23 mouse cellular contexts compared by ENCODE assay signal in genomic region chr11:46443979-46444378, GRCm38 (mm10). TPM values are rescaled to one million over a fixed set of nuclear protein-coding genes. Genes with fewer than 3 reads are reported as not detected.
DNase-seq lines count a peak whose midpoint lies in the region; ATAC-seq and TF ChIP-seq lines count a peak whose summit lies in the region.
"Had no signal": no experiment of that assay in that cellular context is flagged by ENCODE, and none has a peak within 500 bp of the region (broad histone marks: within the 10 kb centered on the region; RNA-seq: fewer than 3 reads in every experiment).

No protein-coding gene starts in this region.

- TF ChIP-seq RAD21 in MEL (IDR thresholded peaks at IDR 0.05; ENCODE audit: low read depth, low read length) = no peak

- no peaks in the 10 kb centered on the region for H3K9me3 ChIP-seq in hindbrain, embryonic 14.5 days (ENCODE audit: control insufficient read depth, low read length)
- H3K9me3 ChIP-seq in hindbrain, embryonic 16.5 days (ENCODE audit: control insufficient read depth, low read length) = no peaks in the 10 kb centered on the region
- H3K9me3 ChIP-seq in MEL (replicated peaks; ENCODE audit: insufficient read depth, low read length) = no peaks in the 10 kb centered on the region
- H3K9me3 ChIP-seq: G1E had no signal

- 94% methylated on average over 5 of the region's 5 CpGs for WGBS in hindbrain, embryonic 14.5 days
- WGBS in hindbrain, embryonic 16.5 days = 93% methylated on average over 5 of the region's 5 CpGs

- H3K27me3 ChIP-seq in hindbrain, embryonic 14.5 days (ENCODE audit: control insufficient read depth, insufficient read depth, low read length) = no peaks in the 10 kb centered on the region
- H3K27me3 ChIP-seq in hindbrain, embryonic 16.5 days (replicated peaks; ENCODE audit: control insufficient read depth, insufficient read depth, low read length) = no peaks in the 10 kb centered on the region
- no peaks in the 10 kb centered on the region for H3K27me3 ChIP-seq in MEL (ENCODE audit: control insufficient read depth in 1 of 2, insufficient read depth in 2 of 2, low read length in 2 of 2)
- H3K27me3 ChIP-seq: CH12.LX, Patski had no signal

- TF ChIP-seq POLR2A in MEL (IDR thresholded peaks at IDR 0.05; ENCODE audit: control insufficient read depth in 1 of 2, insufficient read depth in 1 of 2, low read depth in 1 of 2, low read length in 2 of 2, poor library complexity in 1 of 2) = no peak

- no peak for TF ChIP-seq CTCF in MEL (IDR thresholded peaks at IDR 0.05 in 2 of 3, conservative IDR thresholded peaks at IDR 0.05 in 1 of 3; ENCODE audit: control insufficient read depth in 1 of 3, insufficient read depth in 1 of 3, low read depth in 2 of 3, low read length in 3 of 3, poor library complexity in 1 of 3, severe bottlenecking in 1 of 3)

- H3K79me2 ChIP-seq in MEL (ENCODE audit: control insufficient read depth, insufficient read depth, low read length, poor library complexity) = peaks cover 21% of the 10 kb centered on the region

- DNase-seq in hindbrain, embryonic 14.5 days (ENCODE audit: low spot score) = peak; percentile 13
- peak; percentile 53 for DNase-seq in MEL (ENCODE audit: low read depth, low spot score)
- no peak for DNase-seq in heart, adult 18-20 months
- DNase-seq: adrenal gland, adult 2 months; adrenal gland, adult 8-10 months; adrenal gland, postnatal 10 days; adrenal gland, postnatal 14 days; adrenal gland, postnatal 25 days; adrenal gland, postnatal 36 days; B cell, adult 2 months; cerebellum, adult 11 months; cerebellum, adult 11-12 months; cerebellum, adult 18-20 months; cerebellum, adult 2 months had no signal

- peaks cover 38% of the 10 kb centered on the region for H3K36me3 ChIP-seq in hindbrain, embryonic 14.5 days (replicated peaks; ENCODE audit: control insufficient read depth, insufficient read depth)
- H3K36me3 ChIP-seq in hindbrain, embryonic 16.5 days (ENCODE audit: control insufficient read depth, insufficient read depth, low read length) = peaks cover 11% of the 10 kb centered on the region
- H3K36me3 ChIP-seq in MEL (ENCODE audit: control insufficient read depth in 1 of 2, insufficient read depth in 2 of 2, low read length in 2 of 2) = peaks cover 11 to 64% of the 10 kb centered on the region in 2 experiments

- no peak for ATAC-seq in hindbrain, embryonic 14.5 days (ENCODE audit: low FRiP score)
- no peak for ATAC-seq in hindbrain, embryonic 16.5 days
- ATAC-seq: activated CD4-positive, CD25-positive, alpha-beta regulatory T cell, adult 4 months; Patski had no signal

- no peaks in the 10 kb centered on the region for H3K4me1 ChIP-seq in hindbrain, embryonic 14.5 days (replicated peaks; ENCODE audit: control insufficient read depth, insufficient read depth, low read length)
- peaks cover under 1% of the 10 kb centered on the region; the same call in 1 of the 2 replicates for H3K4me1 ChIP-seq in hindbrain, embryonic 16.5 days (ENCODE audit: control insufficient read depth, insufficient read depth, low read depth, low read length)
- peaks cover 38 to 64% of the 10 kb centered on the region in 2 experiments for H3K4me1 ChIP-seq in MEL (ENCODE audit: control insufficient read depth in 1 of 2, insufficient read depth in 2 of 2, low read length in 2 of 2)

- peak; percentile 46; a peak in 3 of 4 replicates for TF ChIP-seq EP300 in MEL (IDR thresholded peaks at IDR 0.05; ENCODE audit: low read depth in 1 of 2, low read length in 2 of 2)

- no peak overlapping the region for H3K27ac ChIP-seq in hindbrain, embryonic 14.5 days
- no peak overlapping the region for H3K27ac ChIP-seq in hindbrain, embryonic 16.5 days (ENCODE audit: low read depth, low read length)
- H3K27ac ChIP-seq in MEL (ENCODE audit: control insufficient read depth, low read depth, low read length) = peak overlapping the region; percentile 2; the same call in 1 of the 2 replicates

- no peak overlapping the region for H3K4me3 ChIP-seq in hindbrain, embryonic 14.5 days (replicated peaks; ENCODE audit: low read length)
- no peak overlapping the region for H3K4me3 ChIP-seq in hindbrain, embryonic 16.5 days (ENCODE audit: low read length)
- H3K4me3 ChIP-seq in MEL (ENCODE audit: control insufficient read depth in 1 of 2, insufficient read depth in 1 of 2, low read depth in 2 of 2, low read length in 2 of 2) = peak overlapping the region in 1 of 2 experiments; percentile 33; a peak in 2 of 4 replicates

- H3K9ac ChIP-seq in hindbrain, embryonic 14.5 days = no peak overlapping the region
- H3K9ac ChIP-seq in hindbrain, embryonic 16.5 days (ENCODE audit: low read depth, low read length) = no peak overlapping the region
- H3K9ac ChIP-seq in MEL (ENCODE audit: control insufficient read depth, low read depth, low read length, poor library complexity, severe bottlenecking) = peak overlapping the region; percentile 7; the same call in 1 of the 2 replicates

- H3K4me2 ChIP-seq in hindbrain, embryonic 14.5 days (replicated peaks) = no peak overlapping the region
- H3K4me2 ChIP-seq in hindbrain, embryonic 16.5 days (ENCODE audit: low read length) = no peak overlapping the region

TF ChIP-seq in MEL, 35 proteins besides CTCF, POLR2A, EP300 and RAD21 (continues in another document):
- TF ChIP-seq BHLHE40 (IDR thresholded peaks at IDR 0.05; ENCODE audit: borderline replicate concordance, low read depth, low read length) (no peak), NRF1 (IDR thresholded peaks at IDR 0.05; ENCODE audit: insufficient read depth, low read depth, low read length, poor library complexity, severe bottlenecking) (no peak), GATA1 (IDR thresholded peaks at IDR 0.05; ENCODE audit: low read depth, low read length) (no peak; the same call in 1 of the 2 replicates), TCF12 (IDR thresholded peaks at IDR 0.05; ENCODE audit: low read depth, low read length) (peak; percentile 38; the same call in 1 of the 2 replicates), ZMIZ1 (IDR thresholded peaks at IDR 0.05; ENCODE audit: low read depth, low read length) (peak; percentile 62), USF2 (IDR thresholded peaks at IDR 0.05; ENCODE audit: borderline replicate concordance in 1 of 2, insufficient read depth in 1 of 2, low read depth in 1 of 2, low read length in 2 of 2) (no peak), MAX (IDR thresholded peaks at IDR 0.05; ENCODE audit: low read length) (no peak), MXI1 (IDR thresholded peaks at IDR 0.05; ENCODE audit: low read depth, low read length) (peak; percentile 40; the same call in 1 of the 2 replicates), ELF1 (IDR thresholded peaks at IDR 0.05; ENCODE audit: low read depth, low read length) (no peak), SMC3 (IDR thresholded peaks at IDR 0.05; ENCODE audit: low read depth, low read length) (no peak), HCFC1 (IDR thresholded peaks at IDR 0.05; ENCODE audit: low read depth, low read length) (no peak), MAZ (IDR thresholded peaks at IDR 0.05; ENCODE audit: low read depth, low read length) (no peak), MEF2A (IDR thresholded peaks at IDR 0.05; ENCODE audit: extremely low read depth, insufficient replicate concordance, low read depth, low read length, poor library complexity, severe bottlenecking) (0 out of 2 replicates have a peak, but pooled peaks have one; percentile 25), TBP (IDR thresholded peaks at IDR 0.05; ENCODE audit: low read depth, low read length) (no peak), ZKSCAN1 (IDR thresholded peaks at IDR 0.05; ENCODE audit: low read depth, low read length) (no peak; the same call in 1 of the 2 replicates), MYC (IDR thresholded peaks at IDR 0.05; ENCODE audit: low read depth, low read length) (no peak), CHD2 (IDR thresholded peaks at IDR 0.05; ENCODE audit: low read length) (no peak), MAFK (IDR thresholded peaks at IDR 0.05; ENCODE audit: borderline replicate concordance, low read depth, low read length) (no peak), TAL1 (IDR thresholded peaks at IDR 0.05; ENCODE audit: low read length) (no peak), USF1 (IDR thresholded peaks at IDR 0.05; ENCODE audit: low read depth, low read length) (no peak), GABPA (IDR thresholded peaks at IDR 0.05; ENCODE audit: low read depth, low read length) (no peak), UBTF (IDR thresholded peaks at IDR 0.05; ENCODE audit: borderline replicate concordance, insufficient read depth, low read depth, low read length) (no peak)

RNA-seq across cellular contexts. Expression of gene Med7, which starts 7.3 kb away (rescaled TPM):
- polyA plus RNA-seq in hindbrain, embryonic 14.5 days (2014; fragmentation: Nextera tagmentation; extraction: Ambion mirVana) = 67.2 and 74.2 TPM in 2 replicates
- 59.2 and 59.8 TPM in 2 replicates for polyA plus RNA-seq in hindbrain, embryonic 16.5 days (2015; fragmentation: Nextera tagmentation; extraction: Ambion mirVana)
- total RNA-seq in MEL (2012; rRNA removed) = 50.6 and 57.8 TPM in 2 replicates
- polyA plus RNA-seq in MEL (2012; ENCODE audit: insufficient read depth in 1 of 2, insufficient read length in 2 of 2, low read depth in 1 of 2, low replicate concordance in 2 of 2, missing spikeins in 1 of 2) = 10 to 100 TPM in 1 of 2 experiments, not detected in 1; 56.5 TPM
- total RNA-seq in heart, adult 18-20 months (2021) = 10 to 100 TPM; 18.5 to 19.4 TPM

RNA-seq across cellular contexts. Expression of gene Havcr2, which starts 10.8 kb away (rescaled TPM):
- polyA plus RNA-seq in hindbrain, embryonic 14.5 days (2014; fragmentation: Nextera tagmentation; extraction: Ambion mirVana) = 0.14 and 0.23 TPM in 2 replicates
- polyA plus RNA-seq in hindbrain, embryonic 16.5 days (2015; fragmentation: Nextera tagmentation; extraction: Ambion mirVana) = 0.21 and 0.32 TPM in 2 replicates
- 1.7 and 2.1 TPM in 2 replicates for total RNA-seq in MEL (2012; rRNA removed)
- 1 to 10 TPM in 1 of 2 experiments, not detected in 1; 1.3 TPM for polyA plus RNA-seq in MEL (2012; ENCODE audit: insufficient read depth in 1 of 2, insufficient read length in 2 of 2, low read depth in 1 of 2, low replicate concordance in 2 of 2, missing spikeins in 1 of 2)
- under 1 TPM; 0.47 to 0.54 TPM for total RNA-seq in heart, adult 18-20 months (2021)
- total RNA-seq: ES-E14 had no signal
- polyA plus RNA-seq: Patski had no signal

RNA-seq across cellular contexts. Expression of gene Fam71b, which starts 47.6 kb away (rescaled TPM):
- not detected in 2 replicates for polyA plus RNA-seq in hindbrain, embryonic 14.5 days (2014; fragmentation: Nextera tagmentation; extraction: Ambion mirVana)
- polyA plus RNA-seq in hindbrain, embryonic 16.5 days (2015; fragmentation: Nextera tagmentation; extraction: Ambion mirVana) = not detected in 2 replicates
- total RNA-seq in MEL (2012; rRNA removed) = not detected in 2 replicates
- polyA plus RNA-seq in MEL (2012; ENCODE audit: insufficient read depth in 1 of 2, insufficient read length in 2 of 2, low read depth in 1 of 2, low replicate concordance in 2 of 2, missing spikeins in 1 of 2) = not detected
- not detected for total RNA-seq in heart, adult 18-20 months (2021)
- total RNA-seq: adrenal gland, adult 18-20 months; adrenal gland, adult 2 months; adrenal gland, adult 8-10 months; adrenal gland, postnatal 10 days; adrenal gland, postnatal 14 days; adrenal gland, postnatal 25 days; adrenal gland, postnatal 36 days; adrenal gland, postnatal 4 days; ES-E14 had no signal
- polyA plus RNA-seq: activated CD4-positive, CD25-positive, alpha-beta regulatory T cell, adult 4 months; adrenal gland, adult 2 months; brain, embryonic 14.5 days; cerebellum, adult 2 months; G1E; Patski had no signal

RNA-seq across cellular contexts. Expression of gene Itk, which starts 54.7 kb away (rescaled TPM):
- 0.05 TPM in 1 of 2 replicates, not detected in the other for polyA plus RNA-seq in hindbrain, embryonic 14.5 days (2014; fragmentation: Nextera tagmentation; extraction: Ambion mirVana)
- polyA plus RNA-seq in hindbrain, embryonic 16.5 days (2015; fragmentation: Nextera tagmentation; extraction: Ambion mirVana) = 0.09 TPM in 1 of 2 replicates, not detected in the other
- not detected in 2 replicates for total RNA-seq in MEL (2012; rRNA removed)
- not detected for polyA plus RNA-seq in MEL (2012; ENCODE audit: insufficient read depth in 1 of 2, insufficient read length in 2 of 2, low read depth in 1 of 2, low replicate concordance in 2 of 2, missing spikeins in 1 of 2)
- total RNA-seq in heart, adult 18-20 months (2021) = 1 to 10 TPM in 1 of 2 experiments, under 1 TPM in 1; 0.20 to 2.9 TPM
- total RNA-seq: ES-E14 had no signal

Comparison
In these comparisons a context has a peak if more than half of its experiments do, and no peak if none do; other contexts are left out.
1. DNase-seq: peak in hindbrain, embryonic 14.5 days (single experiment) and MEL (single experiment); none in heart, adult 18-20 months (0 of 2).